Mouse (Mus musculus) forebrain, embryonic 14.5 days (tissue): ENCODE measurements around the gene Rhot2. TPM values are rescaled to one million over a fixed set of nuclear protein-coding genes. Genes with fewer than 3 reads are reported as not detected.

Experiments
- ATAC-seq: fragments of 200-750 bp; cut with Nextera tagmentation; 2 replicates; pipeline ENCODE4 v1.8.0; 2017; ENCODE audit warnings: mild to moderate bottlenecking, moderate library complexity
- DNase-seq: peaks from one replicate; pipeline ENCODE4 v3.0.0-alpha.2; 2015; ENCODE audit warnings: low spot score
- H3K27ac ChIP-seq: fragments of 300-500 bp; sonication (generic); 2 replicates; pipeline ENCODE4 v1.5.1; 2014; ENCODE audit warnings: low read depth, mild to moderate bottlenecking, control low read depth, low read length, moderate library complexity
- H3K27me3 ChIP-seq: fragments of 300-500 bp; sonication (generic); replicated peaks from 2 replicates; pipeline ENCODE4 v1.6.1; 2014; ENCODE audit warnings: low read length, control low read depth, mixed read lengths; ENCODE audit not compliant: control insufficient read depth, insufficient read depth
- H3K36me3 ChIP-seq: fragments of 300-500 bp; sonication (generic); 2 replicates; pipeline ENCODE4 v1.6.1; 2014; ENCODE audit warnings: low read length, control low read depth; ENCODE audit not compliant: control insufficient read depth, insufficient read depth
- H3K4me1 ChIP-seq: fragments of 300-500 bp; sonication (generic); 2 replicates; pipeline ENCODE4 v1.6.1; 2014; ENCODE audit warnings: antibody characterized with exemption, low read length, control low read depth; ENCODE audit not compliant: control insufficient read depth, insufficient read depth
- H3K4me2 ChIP-seq: fragments of 300-500 bp; sonication (generic); 2 replicates; pipeline ENCODE4 v1.6.1; 2014; ENCODE audit warnings: mild to moderate bottlenecking, control low read depth, low read length
- H3K4me3 ChIP-seq: fragments of 300-500 bp; sonication (generic); 2 replicates; pipeline ENCODE4 v1.5.1; 2014; ENCODE audit warnings: low read depth, low read length, control low read depth
- H3K9ac ChIP-seq: fragments of 300-500 bp; sonication (generic); 2 replicates; pipeline ENCODE4 v1.6.1; 2014; ENCODE audit warnings: mild to moderate bottlenecking, low read length, control low read depth, moderate library complexity
- H3K9me3 ChIP-seq: fragments of 300-500 bp; sonication (generic); replicated peaks from 2 replicates; pipeline ENCODE4 v1.6.1; 2016; ENCODE audit warnings: low read length, control low read depth, mixed read lengths; ENCODE audit not compliant: control insufficient read depth
- WGBS: fragments of 180-500 bp; shearing (Covaris S2); extraction: QIAGEN DNeasy Blood & Tissue Kit; methylation state at CpG from one replicate; pipeline ENCODE4 v1.1.7; 2014; 5-methylcytosine and 5-hydroxymethylcytosine counted together
- polyA plus RNA-seq: library from polyadenylated mRNA; unstranded; fragments of >200 nt; fragmentation: Nextera tagmentation; extraction: Ambion mirVana; gene quantifications from 2 replicates; pipeline ENCODE4 v1.2.1, GENCODE M21; 2014

The Rhot2 gene
- 9.6 and 11.3 TPM in 2 replicates for polyA plus RNA-seq

- Histone ChIP-seq H3K36me3 (peaks cover 59% of the 10 kb centered on the region), H3K4me3 (peak within 1 kb of the TSS; percentile 86), H3K27ac (peak within 1 kb of the TSS; percentile 72; the same call in 1 of the 2 replicates), H3K9me3 (no peaks in the 10 kb centered on the region), H3K4me2 (peak within 1 kb of the TSS; percentile 81), H3K27me3 (no peaks in the 10 kb centered on the region), H3K4me1 (peaks cover 6% of the 10 kb centered on the region), H3K9ac (peak within 1 kb of the TSS; percentile 86)
- WGBS: 1% methylated on average over 19 of the region's 21 CpGs
- DNase-seq: peak; percentile 96
- ATAC-seq: peak; percentile 98
Measured at GRCm38 (mm10) chr17:25844396-25844901, at the start of gene Rhot2. TSS of gene Rhot2 (minus strand) at chr17:25844851.

DNA sequence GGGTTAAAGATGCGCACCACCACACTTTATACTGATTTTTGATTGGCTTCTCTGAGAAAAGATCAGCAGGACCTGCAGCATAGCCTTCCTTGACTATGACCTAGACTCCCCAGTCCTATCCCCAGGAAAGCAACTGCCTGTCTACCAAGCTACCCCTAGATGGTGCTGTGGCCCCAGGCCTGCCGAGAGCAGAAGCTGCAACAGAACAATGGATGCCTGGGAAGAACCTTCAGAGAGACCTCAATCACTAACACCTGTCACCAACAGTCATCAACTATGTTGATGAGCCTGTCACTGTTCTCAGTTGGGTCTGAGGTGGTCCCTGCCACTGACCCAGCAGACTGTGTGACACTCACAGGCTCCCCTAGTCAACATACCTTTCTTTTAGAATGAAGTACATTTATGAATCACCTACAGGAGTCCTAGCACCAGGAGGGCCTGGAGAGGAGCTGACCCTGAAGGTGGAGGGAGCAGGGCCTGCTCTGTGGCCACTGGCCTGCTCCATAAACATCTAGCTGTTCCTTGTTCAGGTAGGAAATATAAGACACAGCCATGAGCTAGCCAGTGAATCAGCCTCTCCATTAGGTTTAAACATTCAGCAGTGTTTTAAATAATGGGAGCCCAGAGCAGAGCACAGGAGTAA, 49.4 kb upstream of the Rhot2 start:
- peak overlapping the region; percentile 7; the same call in 1 of the 2 replicates for H3K9ac ChIP-seq
- H3K4me2 ChIP-seq: no peak overlapping the region
- ATAC-seq (peak; percentile 72), DNase-seq (peak; percentile 86)
- no peak overlapping the region for H3K4me3 ChIP-seq
- no peaks in the 10 kb centered on the region for H3K4me1 ChIP-seq
- no peaks in the 10 kb centered on the region for H3K27me3 ChIP-seq
- peak overlapping the region; percentile 35; the same call in 1 of the 2 replicates for H3K27ac ChIP-seq
- WGBS: 34% methylated on average over 2 of the region's 2 CpGs
- no peaks in the 10 kb centered on the region for H3K9me3 ChIP-seq
- peaks cover 15% of the 10 kb centered on the region for H3K36me3 ChIP-seq

DNA sequence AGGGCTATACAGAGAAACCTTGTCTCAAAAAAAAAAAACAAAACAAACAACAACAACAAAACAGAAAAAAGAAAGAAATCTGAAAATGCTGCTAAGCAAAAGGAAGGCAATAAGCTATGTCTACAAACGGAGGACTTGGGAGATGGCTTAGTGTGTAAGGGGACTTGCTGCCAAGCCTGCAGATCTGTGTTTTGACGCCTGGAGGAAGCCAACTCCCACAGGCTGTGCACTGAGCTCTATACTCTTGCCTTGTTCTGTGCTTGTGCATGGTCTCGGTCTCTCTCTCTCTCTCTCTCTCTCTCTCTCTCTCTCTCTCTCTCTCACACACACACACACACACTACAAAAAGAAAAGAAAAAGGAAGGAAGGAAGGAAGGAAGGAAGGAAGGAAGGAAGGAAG, 44.2 kb upstream of the Rhot2 start:
- Histone ChIP-seq H3K36me3 (peaks cover 34% of the 10 kb centered on the region), H3K27ac (no peak overlapping the region; the same call in 1 of the 2 replicates), H3K27me3 (no peaks in the 10 kb centered on the region), H3K9ac (no peak overlapping the region), H3K4me3 (no peak overlapping the region), H3K9me3 (no peaks in the 10 kb centered on the region), H3K4me2 (no peak overlapping the region), H3K4me1 (no peaks in the 10 kb centered on the region)
- DNase-seq (no peak), ATAC-seq (no peak)
- WGBS: 85% methylated on average over 3 of the region's 3 CpGs

- Histone ChIP-seq H3K36me3 (peaks cover 48% of the 10 kb centered on the region), H3K9me3 (no peaks in the 10 kb centered on the region), H3K9ac (no peak overlapping the region), H3K4me3 (no peak overlapping the region), H3K4me2 (no peak overlapping the region), H3K27me3 (no peaks in the 10 kb centered on the region), H3K27ac (no peak overlapping the region), H3K4me1 (no peaks in the 10 kb centered on the region)
- WGBS: 85% methylated on average over 10 of the region's 10 CpGs
- DNase-seq (no peak), ATAC-seq (no peak)
Measured at GRCm38 (mm10) chr17:25887467-25887866, 42.8 kb upstream of the Rhot2 start.

DNA sequence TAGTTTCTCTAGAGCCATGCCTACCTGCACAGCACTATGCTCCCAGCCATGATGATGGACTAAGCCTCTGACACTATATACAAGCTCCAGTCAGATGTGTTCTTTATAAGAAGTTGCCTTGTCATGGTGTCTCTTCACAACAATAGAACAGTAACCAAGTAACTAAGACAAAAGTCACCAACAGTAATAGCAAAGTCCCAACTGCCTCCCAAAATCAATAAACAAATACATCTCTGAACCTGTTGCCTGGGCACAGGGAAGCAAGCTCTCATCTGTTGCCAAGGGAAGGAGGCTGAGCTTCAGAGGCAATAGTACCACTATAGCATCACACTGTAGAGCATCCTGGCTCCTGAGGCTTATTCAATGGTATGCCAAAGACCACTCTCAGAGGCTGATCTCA, 42.2 kb upstream of the Rhot2 start:
- no peak overlapping the region for H3K9ac ChIP-seq
- ATAC-seq: no peak
- H3K36me3 ChIP-seq: peaks cover 54% of the 10 kb centered on the region
- no peak overlapping the region for H3K4me3 ChIP-seq
- H3K9me3 ChIP-seq: no peaks in the 10 kb centered on the region
- no peak for DNase-seq
- H3K4me1 ChIP-seq: no peaks in the 10 kb centered on the region
- H3K27ac ChIP-seq: no peak overlapping the region
- no peaks in the 10 kb centered on the region for H3K27me3 ChIP-seq
- H3K4me2 ChIP-seq: no peak overlapping the region

DNA sequence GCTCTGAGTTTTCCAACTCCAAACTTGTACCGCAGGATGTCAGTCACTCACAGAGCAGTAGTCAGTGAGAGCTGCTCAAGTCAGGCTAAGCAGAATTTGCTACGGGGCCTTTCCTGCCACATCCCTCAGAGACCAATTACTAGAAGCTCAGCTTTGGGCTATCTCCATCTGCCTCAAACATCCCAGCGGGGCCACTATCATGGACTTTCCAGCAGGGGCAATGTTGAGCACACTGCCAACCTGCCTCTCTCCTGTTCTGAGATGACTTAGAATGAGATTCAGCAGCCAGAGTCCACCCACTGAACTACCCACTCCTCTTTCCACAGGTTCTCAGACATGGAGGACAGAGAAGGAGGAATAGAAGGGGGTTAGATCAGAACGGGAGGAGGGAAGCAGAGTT, 41.0 kb upstream of the Rhot2 start:
- peaks cover 51% of the 10 kb centered on the region for H3K36me3 ChIP-seq
- DNase-seq (no peak), ATAC-seq (no peak)
- no peaks in the 10 kb centered on the region for H3K27me3 ChIP-seq
- WGBS: 67% methylated on average over 4 of the region's 4 CpGs
- H3K27ac ChIP-seq: no peak overlapping the region
- H3K9me3 ChIP-seq: no peaks in the 10 kb centered on the region
- no peaks in the 10 kb centered on the region for H3K4me1 ChIP-seq
- H3K9ac ChIP-seq: no peak overlapping the region
- no peak overlapping the region for H3K4me2 ChIP-seq
- no peak overlapping the region for H3K4me3 ChIP-seq

DNA sequence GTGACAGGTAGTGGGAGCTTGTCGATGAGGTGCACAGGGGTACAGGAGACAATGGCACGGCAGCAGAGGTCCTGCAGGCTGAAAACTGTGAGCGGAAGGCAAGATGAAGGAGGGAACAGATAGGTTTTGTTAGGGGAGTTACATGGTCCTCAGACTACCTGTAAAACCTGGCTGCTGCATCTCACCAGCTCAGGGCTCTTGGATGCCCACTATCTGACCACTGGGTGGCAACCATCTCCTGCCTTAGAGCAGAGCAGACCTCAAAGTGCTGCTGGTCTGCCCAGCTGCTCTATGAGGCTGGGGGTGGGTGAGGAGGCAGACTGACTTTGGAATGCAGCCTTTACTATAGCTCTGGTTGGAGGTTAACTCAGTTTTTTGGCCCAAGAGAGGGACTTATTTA, 39.2 kb upstream of the Rhot2 start:
- no peak overlapping the region for H3K27ac ChIP-seq

GRCm38 (mm10) chr17:25883268-25883667, 38.6 kb upstream of the Rhot2 start:
- 85% methylated on average over 8 of the region's 8 CpGs for WGBS
- no peaks in the 10 kb centered on the region for H3K4me1 ChIP-seq
- ATAC-seq (no peak), DNase-seq (no peak)
- peaks cover 46% of the 10 kb centered on the region for H3K36me3 ChIP-seq
- H3K9me3 ChIP-seq: no peaks in the 10 kb centered on the region
- H3K27ac ChIP-seq: no peak overlapping the region
- H3K9ac ChIP-seq: no peak overlapping the region
- no peak overlapping the region for H3K4me3 ChIP-seq
- H3K4me2 ChIP-seq: no peak overlapping the region
- no peaks in the 10 kb centered on the region for H3K27me3 ChIP-seq

More for the DNA sequence above, 39.2 kb upstream of the Rhot2 start:
- no peak for ATAC-seq
- no peak for DNase-seq
- H3K4me3 ChIP-seq: no peak overlapping the region
- H3K36me3 ChIP-seq: peaks cover 44% of the 10 kb centered on the region
- WGBS: 85% methylated on average over 3 of the region's 3 CpGs
- H3K27me3 ChIP-seq: no peaks in the 10 kb centered on the region
- no peaks in the 10 kb centered on the region for H3K9me3 ChIP-seq
- H3K4me2 ChIP-seq: no peak overlapping the region
- H3K4me1 ChIP-seq: no peaks in the 10 kb centered on the region
- no peak overlapping the region for H3K9ac ChIP-seq

DNA sequence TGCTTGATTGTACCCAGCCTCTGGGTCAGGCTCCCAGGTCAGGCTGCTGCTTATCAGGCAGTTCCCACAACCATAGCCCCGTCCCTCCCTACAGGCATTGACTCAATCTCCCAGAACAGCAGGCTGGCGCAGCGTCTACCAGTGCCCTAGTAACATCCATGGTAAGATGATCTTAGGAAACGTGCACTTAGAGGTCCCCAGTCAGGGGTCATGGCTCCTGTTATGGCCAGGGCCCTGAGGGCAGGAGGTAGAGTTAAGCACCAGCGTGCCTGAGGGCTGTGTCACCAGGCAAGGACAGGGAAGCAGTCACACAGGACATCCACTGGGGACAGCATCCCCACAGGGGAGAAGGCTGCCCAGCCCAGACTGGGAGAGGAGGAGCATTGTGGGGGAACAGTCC, 37.7 kb upstream of the Rhot2 start:
- Histone ChIP-seq H3K9me3 (no peaks in the 10 kb centered on the region), H3K4me2 (no peak overlapping the region), H3K27ac (no peak overlapping the region), H3K9ac (no peak overlapping the region), H3K4me3 (no peak overlapping the region), H3K27me3 (no peaks in the 10 kb centered on the region), H3K4me1 (no peaks in the 10 kb centered on the region), H3K36me3 (peaks cover 45% of the 10 kb centered on the region)
- no peak for ATAC-seq
- no peak for DNase-seq
- 60% methylated on average over 5 of the region's 5 CpGs for WGBS
